Mouse (Mus musculus): Measurements from ENCODE around the gene Pdlim5.

Gene Pdlim5

GRCm38 (mm10) chr3:142394000-142394411, 1.5 kb downstream of the Pdlim5 start:
- no peak for DNase-seq

- no peak for DNase-seq
These were observed 4.0 kb downstream of the Pdlim5 start for GRCm38 (mm10) chr3:142391531-142391930.

GRCm38 (mm10) chr3:142390288-142390687, 5.2 kb downstream of the Pdlim5 start:
- DNase-seq, result no peak

DNA sequence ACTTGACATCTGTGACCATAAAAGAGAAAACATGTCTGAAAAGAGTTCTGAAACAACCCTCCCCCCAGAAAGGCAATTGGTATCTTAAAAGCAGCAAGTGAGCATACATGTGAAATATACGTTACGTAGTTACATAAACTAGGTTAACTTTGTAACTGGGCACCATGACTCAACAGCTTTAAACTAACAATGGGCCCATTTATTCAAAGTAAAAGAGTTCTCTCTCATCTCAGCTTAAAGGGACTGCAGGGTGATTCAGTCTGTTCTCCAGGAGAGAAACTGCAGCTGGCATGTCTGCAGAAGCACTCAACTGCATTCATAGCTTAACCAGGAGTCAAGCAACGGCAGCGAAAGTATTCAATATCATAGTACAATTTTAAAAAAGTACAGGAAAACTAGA, 7.3 kb downstream of the Pdlim5 start:
- no peak for DNase-seq

DNA sequence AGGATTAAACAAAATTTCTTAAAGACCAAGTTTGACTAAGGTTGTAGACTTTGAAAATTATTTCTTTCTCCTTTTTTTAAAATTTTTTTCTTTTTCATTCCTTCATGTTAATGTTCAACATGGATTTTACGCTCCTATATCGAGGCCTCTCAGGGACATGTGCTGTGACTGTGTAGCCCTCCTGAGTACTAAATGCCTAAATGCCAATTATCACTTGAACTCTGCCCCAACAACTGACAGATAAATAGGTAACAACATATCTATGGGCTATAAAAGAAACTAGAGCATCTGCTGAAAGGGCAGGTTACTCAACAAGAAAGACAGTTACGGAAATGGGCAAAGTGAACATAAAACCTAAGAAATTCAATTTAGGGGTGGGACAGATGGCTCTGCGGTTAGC, 9.0 kb downstream of the Pdlim5 start:
- DNase-seq, result no peak

GRCm38 (mm10) chr3:142385690-142386089, 9.8 kb downstream of the Pdlim5 start:
- no peak for DNase-seq

DNA sequence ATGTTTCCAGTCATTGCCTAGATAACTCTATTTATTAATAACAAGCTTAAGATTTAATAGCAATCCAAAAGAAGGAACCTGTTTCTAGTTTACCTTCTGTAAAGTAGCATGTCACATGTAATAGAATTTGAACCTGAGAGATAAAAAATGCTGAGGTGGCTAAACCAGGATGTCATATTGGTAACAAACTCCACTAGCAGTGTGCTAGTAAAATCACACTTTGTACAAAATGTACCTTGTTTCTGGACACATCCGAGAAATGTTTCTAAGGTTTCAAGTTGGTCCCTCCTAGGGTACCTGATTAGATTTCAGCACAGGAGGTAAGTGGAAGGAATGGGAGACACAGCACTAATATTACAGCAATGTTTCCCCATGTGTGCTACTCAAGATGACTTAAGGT, 18.9 kb downstream of the Pdlim5 start:
- no peak for DNase-seq

- no peak for DNase-seq
These were observed 20.4 kb downstream of the Pdlim5 start for GRCm38 (mm10) chr3:142375106-142375505.

DNA sequence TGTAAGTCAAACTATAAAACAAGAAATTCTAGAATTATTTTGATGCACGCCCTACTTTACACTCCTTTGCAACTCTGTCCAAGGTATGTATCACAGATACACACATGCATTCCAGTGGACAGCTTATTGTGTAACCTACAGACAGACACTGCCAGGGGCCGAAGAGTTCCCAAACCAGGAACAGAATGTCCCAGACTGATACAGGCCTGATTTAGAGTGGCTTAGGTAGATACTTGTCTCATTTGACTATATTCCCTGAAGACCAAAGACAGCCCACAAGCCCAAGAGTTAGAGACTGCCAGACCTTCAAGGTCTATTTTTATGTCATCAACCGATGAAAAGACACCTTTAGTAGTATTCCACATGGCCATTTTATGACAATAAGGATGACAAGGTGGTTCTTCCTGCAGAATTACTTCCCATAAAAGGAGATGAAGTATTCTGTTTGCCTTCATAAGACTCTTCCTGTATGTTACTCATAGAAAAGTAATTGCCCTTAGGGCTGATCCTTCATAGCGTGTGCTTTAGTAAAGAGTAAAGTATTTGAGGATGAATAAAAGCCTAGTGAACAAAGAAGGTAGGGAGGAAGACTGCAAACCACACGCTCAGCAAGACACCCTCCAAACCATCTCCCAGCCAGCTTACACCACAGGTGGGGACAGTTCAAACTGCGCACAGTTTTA, 22.9 kb downstream of the Pdlim5 start:
- DNase-seq, result no peak

- DNase-seq, result no peak
These were observed 27.1 kb downstream of the Pdlim5 start for GRCm38 (mm10) chr3:142368411-142368810.

DNA sequence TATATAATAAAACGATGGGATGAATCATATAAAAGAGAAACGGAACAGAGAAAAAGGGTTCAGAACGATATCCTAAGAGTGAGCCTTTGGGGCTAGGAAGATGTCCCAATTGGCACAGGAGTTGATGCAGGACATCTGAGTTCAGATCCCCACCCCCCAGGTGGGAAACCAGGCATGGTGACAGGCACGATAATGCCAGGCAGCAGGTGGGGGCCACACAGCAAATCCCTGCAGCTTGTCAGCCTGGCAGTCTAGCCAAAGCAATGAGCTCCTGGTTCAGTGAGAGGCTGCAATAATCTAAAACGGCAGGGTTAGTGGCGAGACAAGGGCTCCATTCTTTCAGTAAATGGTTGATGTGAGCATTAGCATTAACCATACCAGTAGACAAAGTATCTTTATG, 33.4 kb downstream of the Pdlim5 start:
- DNase-seq, result peak in 1 of 2 experiments; percentile 10

- no peak for DNase-seq
These were observed 36.5 kb downstream of the Pdlim5 start for GRCm38 (mm10) chr3:142358951-142359350.

DNA sequence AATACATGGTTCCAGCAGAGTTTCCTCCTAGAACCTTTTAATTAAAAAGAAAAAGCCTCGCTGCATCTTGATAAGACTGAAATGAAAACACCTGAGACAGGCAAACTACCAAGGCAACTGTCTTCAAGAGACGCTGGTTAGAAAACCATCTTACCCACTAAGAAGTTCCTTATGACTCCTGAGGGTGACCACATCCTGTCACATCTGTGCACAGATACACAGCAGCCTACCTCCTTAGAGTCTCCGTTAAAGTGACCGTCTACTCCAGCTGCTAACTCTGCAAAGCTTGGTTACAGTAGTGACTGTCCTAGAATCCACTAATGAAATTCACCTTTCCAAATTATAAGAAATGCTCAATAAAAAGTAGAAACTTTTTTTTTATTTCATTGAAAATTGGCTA, 38.8 kb downstream of the Pdlim5 start:
- DNase-seq, result no peak

- no peak for DNase-seq
These were observed 42.3 kb downstream of the Pdlim5 start for GRCm38 (mm10) chr3:142353218-142353617.

DNA sequence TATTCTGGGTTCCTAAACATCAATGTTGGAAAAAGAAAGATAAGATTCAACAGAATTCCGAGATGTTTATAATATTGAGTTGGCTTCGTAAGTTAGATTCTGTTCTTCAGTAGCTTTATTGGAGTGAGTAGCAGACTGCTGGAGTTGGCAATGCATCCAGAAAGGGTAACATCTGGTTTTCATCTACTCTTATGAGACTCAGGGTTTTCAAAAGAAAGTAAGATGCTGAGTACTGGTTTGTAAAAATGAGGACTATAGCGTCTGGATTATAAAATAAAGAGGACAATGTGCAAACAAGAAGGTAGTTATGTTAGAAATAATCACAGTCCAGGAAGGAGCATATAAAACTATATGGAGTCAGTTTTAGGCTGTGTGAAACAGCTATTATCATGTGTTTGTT, 45.0 kb downstream of the Pdlim5 start:
- DNase-seq, result no peak

GRCm38 (mm10) chr3:142348816-142349631, 46.5 kb downstream of the Pdlim5 start:
- DNase-seq, result no peak

DNA sequence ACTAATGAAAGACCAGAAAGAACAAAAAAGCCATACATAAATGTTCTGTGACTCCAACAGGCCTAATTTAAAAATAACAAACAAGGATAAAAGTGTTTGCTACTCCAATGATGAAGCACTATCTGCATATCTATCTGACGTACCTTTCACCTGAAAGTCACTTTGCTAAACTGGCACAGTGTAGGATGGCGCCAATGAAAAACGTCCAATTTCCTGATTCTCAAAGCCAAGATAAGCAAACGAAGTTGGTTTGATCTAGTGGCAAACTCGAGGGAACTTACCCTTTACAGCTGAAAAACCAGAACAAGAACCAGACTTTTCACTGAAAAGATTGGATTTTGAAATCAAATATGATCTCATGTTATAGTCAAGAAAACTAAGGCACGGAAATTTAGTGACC, 49.2 kb downstream of the Pdlim5 start:
- no peak for DNase-seq

DNA sequence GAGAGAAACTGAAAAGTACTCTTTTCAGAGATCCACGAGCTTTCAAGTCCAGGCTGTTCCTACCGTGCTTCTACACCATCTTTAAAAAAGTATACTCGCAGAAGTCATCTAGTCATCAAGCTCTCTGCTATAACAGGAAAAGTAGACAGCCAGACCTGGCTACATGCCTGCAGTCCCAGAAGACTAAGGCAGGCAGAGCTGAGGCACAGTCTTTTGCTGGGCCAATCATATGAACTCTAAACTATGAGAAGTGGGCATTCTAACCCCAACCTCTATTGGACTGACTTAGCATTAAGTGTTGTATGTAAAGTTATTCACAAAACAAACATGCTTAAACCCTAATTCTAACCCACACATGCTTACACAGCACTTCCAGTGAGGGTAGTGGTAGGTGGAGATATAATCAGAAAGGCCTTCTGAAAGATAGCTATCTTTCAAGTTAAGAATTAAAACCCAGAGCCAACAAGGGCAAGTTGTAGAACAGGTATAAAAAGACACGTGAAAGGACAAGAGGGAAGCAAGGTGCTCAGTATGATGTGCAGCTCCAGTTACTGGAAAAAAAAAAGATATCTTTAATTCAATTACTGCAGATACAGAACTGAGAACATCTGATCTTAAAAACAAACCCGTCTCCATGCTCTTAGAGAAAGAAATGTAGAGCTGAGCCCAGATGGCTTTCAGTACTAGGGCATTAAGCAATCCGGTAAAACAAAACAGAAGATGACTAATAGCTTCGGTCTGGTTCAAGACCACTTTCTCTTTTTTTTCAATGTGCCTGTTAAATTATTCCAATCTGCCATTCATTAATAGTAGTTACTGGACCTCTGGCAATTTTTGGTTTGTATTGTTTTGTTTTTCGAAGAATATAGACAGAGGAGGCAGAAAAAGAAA, 50.0 kb downstream of the Pdlim5 start:
- DNase-seq, result no peak

- no peak for DNase-seq
These were observed 51.7 kb downstream of the Pdlim5 start for GRCm38 (mm10) chr3:142343786-142344185.

DNA sequence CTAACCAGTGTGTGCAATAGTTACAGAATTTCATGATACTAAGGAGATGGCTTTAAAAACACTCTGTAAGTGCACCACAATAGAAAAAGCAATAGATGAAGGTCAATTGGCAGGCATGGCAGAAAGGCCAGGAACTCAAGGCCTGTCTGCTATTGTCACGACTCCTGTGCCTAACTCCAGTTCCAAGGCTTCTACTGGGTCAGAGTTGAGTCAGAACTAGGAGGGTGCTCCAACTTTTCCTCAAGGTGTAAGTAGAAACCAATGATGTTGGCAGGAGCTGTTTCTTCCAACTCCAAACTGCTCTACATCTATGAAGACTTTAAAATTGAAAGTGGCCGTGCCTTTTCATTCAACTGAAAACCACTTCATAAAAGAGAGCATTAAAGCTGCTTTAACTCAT, 54.8 kb downstream of the Pdlim5 start:
- DNase-seq, result no peak

GRCm38 (mm10) chr3:142339440-142340251, 55.9 kb downstream of the Pdlim5 start:
- DNase-seq, result peak in 1 of 2 experiments; percentile 4

DNA sequence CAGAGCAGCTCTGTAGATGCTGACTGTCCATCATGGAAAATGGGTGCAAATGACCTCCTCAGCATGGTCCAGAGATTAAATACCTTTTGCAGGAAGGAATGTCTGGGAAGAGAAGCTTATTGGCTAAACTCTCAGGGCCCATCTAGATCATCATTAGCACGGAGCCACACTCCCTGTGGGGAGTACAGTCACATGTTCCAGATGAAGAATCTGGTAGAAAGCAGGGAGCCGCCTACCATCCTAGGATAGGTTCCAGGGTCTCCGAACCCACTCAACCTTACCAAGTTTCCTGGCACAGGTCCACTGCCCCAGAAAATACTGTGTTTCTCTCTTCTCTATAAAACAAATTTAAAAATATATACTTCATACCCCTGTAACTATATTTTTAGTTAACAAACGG, 57.4 kb downstream of the Pdlim5 start:
- peak in 1 of 2 experiments; percentile 2 for DNase-seq
